In genomic region chr4:133213268-133213590, GRCm38 (mm10) we compare ENCODE assay signal across 8 mouse cellular contexts. TPM values are rescaled to one million over a fixed set of nuclear protein-coding genes. Genes with fewer than 3 reads are reported as not detected.
DNase-seq lines count a peak whose midpoint lies in the region; ATAC-seq and TF ChIP-seq lines count a peak whose summit lies in the region.

No protein-coding gene starts in this region.

- H3K4me2 ChIP-seq in heart, embryonic 16.5 days (ENCODE audit: low read depth, low read length) = peak overlapping the region; percentile 89
- H3K4me2 ChIP-seq in hindbrain, postnatal 0 days (ENCODE audit: low read depth, low read length) = peak overlapping the region; percentile 98
- H3K4me2 ChIP-seq in lung, embryonic 16.5 days (ENCODE audit: low read depth, low read length) = peak overlapping the region; percentile 99

- no peaks in the 10 kb centered on the region for H3K36me3 ChIP-seq in heart, embryonic 16.5 days (ENCODE audit: control insufficient read depth, insufficient read depth)
- no peaks in the 10 kb centered on the region for H3K36me3 ChIP-seq in hindbrain, postnatal 0 days (ENCODE audit: insufficient read depth, low read length)
- H3K36me3 ChIP-seq in lung, embryonic 16.5 days (ENCODE audit: control insufficient read depth, insufficient read depth, low read length) = no peaks in the 10 kb centered on the region

- DNase-seq in heart, postnatal 25 days (ENCODE audit: low spot score) = no peak
- DNase-seq in cerebellum, adult 9-10 months = peak; percentile 72
- peak; percentile 72 for DNase-seq in hindbrain, postnatal 0 days (ENCODE audit: low spot score)
- no peak for DNase-seq in adrenal gland, postnatal 36 days
- no peak for DNase-seq in yolk sac, embryonic 10.5 days (ENCODE audit: low spot score)
- DNase-seq in ovary, postnatal 10 days (ENCODE audit: low spot score) = no peak

- H3K4me3 ChIP-seq in heart, embryonic 16.5 days (ENCODE audit: low read length) = peak overlapping the region; percentile 70; the same call in 1 of the 2 replicates
- H3K4me3 ChIP-seq in hindbrain, postnatal 0 days (ENCODE audit: low read length) = peak overlapping the region; percentile 77
- H3K4me3 ChIP-seq in lung, embryonic 16.5 days (ENCODE audit: low read length) = peak overlapping the region; percentile 11

- H3K9ac ChIP-seq in heart, embryonic 16.5 days (ENCODE audit: low read length) = no peak overlapping the region
- H3K9ac ChIP-seq in hindbrain, postnatal 0 days (replicated peaks; ENCODE audit: low read length) = peak overlapping the region; percentile 76
- H3K9ac ChIP-seq in lung, embryonic 16.5 days (ENCODE audit: low read length) = no peak overlapping the region

- intact Hi-C loops in heart, postnatal 25 days (cut with DNase I) = loop anchor here (10.0 kb wide), 1 partner anchor 268 kb away; no protein-coding TSS in a partner anchor

- TF ChIP-seq CTCF in hindbrain, postnatal 0 days (IDR thresholded peaks at IDR 0.05; ENCODE audit: low read depth) = peak; percentile 18; the same call in 1 of the 2 replicates

- 4% methylated on average over 9 of the region's 9 CpGs for WGBS in heart, embryonic 16.5 days
- 1% methylated on average over 8 of the region's 9 CpGs for WGBS in hindbrain, postnatal 0 days
- WGBS in lung, embryonic 16.5 days = 3% methylated on average over 8 of the region's 9 CpGs

- peaks cover 15% of the 10 kb centered on the region for H3K27me3 ChIP-seq in heart, embryonic 16.5 days (ENCODE audit: control insufficient read depth, insufficient read depth, low read length)
- no peaks in the 10 kb centered on the region for H3K27me3 ChIP-seq in hindbrain, postnatal 0 days (ENCODE audit: insufficient read depth, low read length)
- peaks cover 4% of the 10 kb centered on the region; the same call in 1 of the 2 replicates for H3K27me3 ChIP-seq in lung, embryonic 16.5 days (ENCODE audit: control insufficient read depth, insufficient read depth, low read depth, low read length)

- no peaks in the 10 kb centered on the region for H3K9me3 ChIP-seq in heart, embryonic 16.5 days (replicated peaks; ENCODE audit: control insufficient read depth, low read length)
- no peaks in the 10 kb centered on the region for H3K9me3 ChIP-seq in hindbrain, postnatal 0 days (ENCODE audit: low read length)
- no peaks in the 10 kb centered on the region for H3K9me3 ChIP-seq in lung, embryonic 16.5 days (ENCODE audit: control insufficient read depth, low read length)

- peaks cover 11% of the 10 kb centered on the region for H3K4me1 ChIP-seq in heart, embryonic 16.5 days (ENCODE audit: control insufficient read depth, insufficient read depth, low read length)
- H3K4me1 ChIP-seq in hindbrain, postnatal 0 days (ENCODE audit: insufficient read depth, low read length) = no peaks in the 10 kb centered on the region
- H3K4me1 ChIP-seq in lung, embryonic 16.5 days (replicated peaks; ENCODE audit: control insufficient read depth, insufficient read depth, low read length) = peaks cover 18% of the 10 kb centered on the region

- H3K27ac ChIP-seq in heart, embryonic 16.5 days (ENCODE audit: low read length) = no peak overlapping the region
- 0 out of 2 replicates have a peak overlapping the region, but pooled peaks have one; percentile 59 for H3K27ac ChIP-seq in hindbrain, postnatal 0 days
- H3K27ac ChIP-seq in lung, embryonic 16.5 days (ENCODE audit: low read length) = no peak overlapping the region

- no peak for ATAC-seq in heart, embryonic 16.5 days (replicated peaks; ENCODE audit: extremely low read depth, insufficient read depth, low FRiP score)
- ATAC-seq in hindbrain, postnatal 0 days = peak; percentile 45
- ATAC-seq in lung, embryonic 16.5 days (ENCODE audit: low read depth) = peak; percentile 21

RNA-seq across cellular contexts. Expression of gene Gpr3, which starts 0.9 kb away (rescaled TPM):
- 0.14 and 0.29 TPM in 2 replicates for polyA plus RNA-seq in heart, embryonic 16.5 days (2015; fragmentation: Nextera tagmentation; extraction: Ambion mirVana)
- total RNA-seq in heart, postnatal 25 days (2021) = under 1 TPM in 1 of 2 experiments, not detected in 1; 0.22 TPM
- total RNA-seq in hindbrain, postnatal 0 days (2014; rRNA removed) = 7.0 and 7.3 TPM in 2 replicates
- 4.5 and 5.5 TPM in 2 replicates for polyA plus RNA-seq in hindbrain, postnatal 0 days (2015; fragmentation: Nextera tagmentation; extraction: Ambion mirVana)
- 0.15 TPM in 1 of 2 replicates, not detected in the other for polyA plus RNA-seq in lung, embryonic 16.5 days (2015; fragmentation: Nextera tagmentation; extraction: Ambion mirVana)
- total RNA-seq in adrenal gland, postnatal 36 days (2021) = under 1 TPM; 0.63 to 0.89 TPM

RNA-seq across cellular contexts. Expression of gene Cd164l2, which starts 1.3 kb away (rescaled TPM):
- polyA plus RNA-seq in heart, embryonic 16.5 days (2015; fragmentation: Nextera tagmentation; extraction: Ambion mirVana) = 0.66 TPM in 1 of 2 replicates, not detected in the other
- under 1 TPM in 1 of 2 experiments, not detected in 1; 0.53 TPM for total RNA-seq in heart, postnatal 25 days (2021)
- 6.2 and 6.9 TPM in 2 replicates for total RNA-seq in hindbrain, postnatal 0 days (2014; rRNA removed)
- polyA plus RNA-seq in hindbrain, postnatal 0 days (2015; fragmentation: Nextera tagmentation; extraction: Ambion mirVana) = 9.6 and 11.9 TPM in 2 replicates
- polyA plus RNA-seq in lung, embryonic 16.5 days (2015; fragmentation: Nextera tagmentation; extraction: Ambion mirVana) = 7.7 and 13.2 TPM in 2 replicates
- 1 to 10 TPM in 1 of 2 experiments, under 1 TPM in 1; 0.79 to 1.1 TPM for total RNA-seq in adrenal gland, postnatal 36 days (2021)

RNA-seq across cellular contexts. Expression of gene Map3k6, which starts 27.4 kb away (rescaled TPM):
- 3.4 and 3.6 TPM in 2 replicates for polyA plus RNA-seq in heart, embryonic 16.5 days (2015; fragmentation: Nextera tagmentation; extraction: Ambion mirVana)
- 10 to 100 TPM; 10.8 to 20.1 TPM for total RNA-seq in heart, postnatal 25 days (2021)
- 7.2 and 11.7 TPM in 2 replicates for total RNA-seq in hindbrain, postnatal 0 days (2014; rRNA removed)
- polyA plus RNA-seq in hindbrain, postnatal 0 days (2015; fragmentation: Nextera tagmentation; extraction: Ambion mirVana) = 4.7 and 5.8 TPM in 2 replicates
- polyA plus RNA-seq in lung, embryonic 16.5 days (2015; fragmentation: Nextera tagmentation; extraction: Ambion mirVana) = 4.2 and 4.3 TPM in 2 replicates
- total RNA-seq in adrenal gland, postnatal 36 days (2021) = 10 to 100 TPM; 15.9 to 38.8 TPM

RNA-seq across cellular contexts. Expression of gene Sytl1, which starts 49.7 kb away (rescaled TPM):
- 3.4 and 7.6 TPM in 2 replicates for polyA plus RNA-seq in heart, embryonic 16.5 days (2015; fragmentation: Nextera tagmentation; extraction: Ambion mirVana)
- under 1 TPM; 0.36 to 0.81 TPM for total RNA-seq in heart, postnatal 25 days (2021)
- 1.4 TPM in 1 of 2 replicates, not detected in the other for total RNA-seq in hindbrain, postnatal 0 days (2014; rRNA removed)
- 0.18 and 0.40 TPM in 2 replicates for polyA plus RNA-seq in hindbrain, postnatal 0 days (2015; fragmentation: Nextera tagmentation; extraction: Ambion mirVana)
- polyA plus RNA-seq in lung, embryonic 16.5 days (2015; fragmentation: Nextera tagmentation; extraction: Ambion mirVana) = 2.4 and 3.0 TPM in 2 replicates
- 1 to 10 TPM; 1.4 to 1.5 TPM for total RNA-seq in adrenal gland, postnatal 36 days (2021)

Comparison
In these comparisons a context has a peak if more than half of its experiments do, and no peak if none do; other contexts are left out.
1. H3K4me3 ChIP-seq: peak in every context shown above with its lines; median percentile 77 in hindbrain, postnatal 0 days; 70 in heart, embryonic 16.5 days; 11 in lung, embryonic 16.5 days.
2. DNase-seq: peak in cerebellum, adult 9-10 months (single experiment) and hindbrain, postnatal 0 days (single experiment); none in heart, postnatal 25 days (single experiment), adrenal gland, postnatal 36 days (0 of 2), yolk sac, embryonic 10.5 days (single experiment) and ovary, postnatal 10 days (single experiment).
3. Peak in every context shown above with its lines, with median percentiles within 50 percentile points of each other: H3K4me2 ChIP-seq.